Mouse (Mus musculus): ENCODE measurements around the gene Mapk1ip1l. TPM values are rescaled to one million over a fixed set of nuclear protein-coding genes. Genes with fewer than 3 reads are reported as not detected.

The Mapk1ip1l gene
- polyA plus RNA-seq, 1 experiment from 2014 or later, result 136 TPM

DNA sequence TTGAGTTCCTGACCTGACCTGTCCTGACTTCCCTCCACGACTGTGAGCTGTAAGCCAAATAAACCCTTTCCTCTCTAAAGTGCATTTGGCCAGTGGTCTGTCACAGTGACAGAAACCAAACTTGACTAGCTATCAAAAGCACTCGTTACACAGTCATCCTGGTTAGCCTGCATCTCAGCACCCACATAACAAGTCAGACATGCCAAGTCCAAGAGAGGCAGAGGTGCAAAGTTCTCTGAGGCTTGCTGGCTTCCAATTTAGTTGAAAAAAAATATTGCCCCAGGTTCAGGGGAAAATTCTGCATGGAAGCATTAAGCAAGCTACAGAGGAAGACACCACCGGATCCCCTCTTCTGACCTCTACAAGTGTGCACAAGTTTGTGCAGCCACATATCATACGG lies 55.2 kb downstream of the Mapk1ip1l start:
- no peaks in the 10 kb centered on the region for H3K9me3 ChIP-seq (replicated peaks)
- 80% methylated on average over 4 of the region's 4 CpGs for WGBS
- no peak overlapping the region for H3K27ac ChIP-seq
- H3K4me1 ChIP-seq, result no peaks in the 10 kb centered on the region
- H3K36me3 ChIP-seq, result no peaks in the 10 kb centered on the region
- H3K4me3 ChIP-seq, result no peak overlapping the region
- H3K27me3 ChIP-seq (ENCODE audit: low read depth, poor library complexity, severe bottlenecking), result no peaks in the 10 kb centered on the region
- DNase-seq (ENCODE audit: low spot score), result no peak

DNA sequence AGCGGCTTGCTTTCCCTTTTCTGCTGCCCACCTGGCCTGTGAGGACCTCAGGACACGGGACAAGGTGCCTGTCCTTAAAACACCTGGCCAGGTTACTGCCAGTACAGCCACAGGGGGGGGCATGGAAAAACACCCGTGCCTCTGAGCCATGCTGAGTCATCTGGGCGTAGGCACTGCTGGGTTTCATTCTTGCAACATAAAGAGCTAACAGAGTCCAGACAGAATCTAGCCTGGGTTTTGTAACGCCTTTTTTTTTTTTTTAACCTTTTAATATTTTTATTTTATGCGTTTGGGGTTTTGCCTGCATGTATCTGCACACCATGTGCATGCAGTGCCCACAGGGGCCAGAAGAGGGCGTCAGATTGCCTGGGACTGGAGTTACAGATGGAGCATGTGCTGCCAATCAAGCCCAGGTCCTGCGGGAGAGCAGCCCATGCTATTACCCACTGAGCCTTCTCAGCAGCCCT lies 56.1 kb downstream of the Mapk1ip1l start:
- WGBS, result 73% methylated on average over 8 of the region's 8 CpGs
- Histone ChIP-seq H3K4me3 (no peak overlapping the region), H3K9me3 (replicated peaks) (no peaks in the 10 kb centered on the region), H3K36me3 (no peaks in the 10 kb centered on the region), H3K27me3 (ENCODE audit: low read depth, poor library complexity, severe bottlenecking) (no peaks in the 10 kb centered on the region), H3K27ac (no peak overlapping the region), H3K4me1 (no peaks in the 10 kb centered on the region)
- no peak for DNase-seq (ENCODE audit: low spot score)

DNA sequence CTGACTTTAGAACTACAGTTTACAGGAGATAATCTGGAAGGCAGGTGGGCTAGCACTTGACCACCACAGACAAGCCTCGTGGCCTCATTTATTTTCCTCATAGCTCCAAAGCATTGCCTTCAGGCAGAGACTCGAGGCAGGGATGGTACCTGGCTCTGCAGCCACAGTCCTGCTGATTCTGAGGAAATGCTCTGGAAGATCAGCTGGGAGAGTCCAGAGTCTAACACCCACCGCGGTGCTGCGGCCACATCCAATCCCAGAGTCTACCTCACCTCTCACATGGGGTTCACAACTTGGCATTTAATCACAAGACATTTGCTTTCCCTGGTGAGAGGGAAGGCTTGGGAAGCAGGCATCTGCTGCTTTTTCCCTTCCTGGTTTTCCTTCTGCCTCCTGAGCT lies 56.9 kb downstream of the Mapk1ip1l start:
- Histone ChIP-seq H3K36me3 (no peaks in the 10 kb centered on the region), H3K27ac (no peak overlapping the region), H3K4me3 (no peak overlapping the region), H3K4me1 (no peaks in the 10 kb centered on the region), H3K9me3 (replicated peaks) (no peaks in the 10 kb centered on the region), H3K27me3 (ENCODE audit: low read depth, poor library complexity, severe bottlenecking) (no peaks in the 10 kb centered on the region)
- 71% methylated on average over 5 of the region's 5 CpGs for WGBS
- no peak for DNase-seq (ENCODE audit: low spot score)

DNA sequence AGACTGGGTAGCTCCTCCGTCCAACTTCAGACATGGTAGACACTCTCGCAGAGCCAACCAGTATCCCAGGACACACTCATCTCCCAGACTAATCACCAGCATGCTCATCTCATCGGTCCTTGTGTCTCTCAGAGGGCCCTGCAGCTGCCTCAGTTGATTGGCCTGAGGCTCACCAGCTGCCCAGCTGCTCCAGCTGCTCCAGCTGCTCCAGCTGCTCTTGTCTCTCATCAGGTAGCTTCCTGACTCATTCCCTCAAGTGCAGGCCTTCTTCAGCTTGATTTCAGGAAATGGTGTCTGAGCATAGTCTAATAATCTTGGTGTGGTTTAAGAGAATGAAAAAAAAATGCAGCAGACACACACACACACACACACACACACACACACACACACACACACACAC lies 58.6 kb downstream of the Mapk1ip1l start:
- no peak for DNase-seq (ENCODE audit: low spot score)
- Histone ChIP-seq H3K4me3 (no peak overlapping the region), H3K4me1 (no peaks in the 10 kb centered on the region), H3K27me3 (ENCODE audit: low read depth, poor library complexity, severe bottlenecking) (no peaks in the 10 kb centered on the region), H3K9me3 (replicated peaks) (no peaks in the 10 kb centered on the region), H3K27ac (no peak overlapping the region), H3K36me3 (no peaks in the 10 kb centered on the region)
- 90% methylated on average over 3 of the region's 3 CpGs for WGBS

DNA sequence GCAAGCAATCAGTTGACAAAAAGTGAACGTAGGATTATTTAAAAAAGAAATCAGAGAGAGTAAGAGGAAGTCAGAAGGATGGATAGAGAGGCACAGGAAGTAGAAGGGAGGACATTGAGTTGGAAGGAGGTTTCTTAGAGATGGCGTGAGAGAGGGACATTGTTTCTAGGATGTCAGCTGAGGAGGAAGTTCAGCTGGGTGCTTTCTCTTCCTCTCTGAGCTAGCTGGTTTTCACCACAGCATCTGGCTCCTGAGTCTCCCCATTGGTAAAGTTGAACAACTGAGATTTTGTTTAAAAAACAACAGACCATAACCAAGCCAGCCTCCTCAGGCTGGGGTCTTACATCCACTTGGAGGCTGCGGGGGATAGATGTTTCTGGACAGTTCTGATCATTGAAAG lies 61.5 kb downstream of the Mapk1ip1l start:
- no peaks in the 10 kb centered on the region; the same call in 1 of the 2 replicates for H3K4me1 ChIP-seq
- DNase-seq (ENCODE audit: low spot score), result no peak
- H3K9me3 ChIP-seq (replicated peaks), result no peaks in the 10 kb centered on the region
- WGBS, result 77% methylated on average over 3 of the region's 3 CpGs
- no peaks in the 10 kb centered on the region for H3K27me3 ChIP-seq (ENCODE audit: low read depth, poor library complexity, severe bottlenecking)
- no peak overlapping the region for H3K27ac ChIP-seq
- H3K4me3 ChIP-seq, result no peak overlapping the region
- H3K36me3 ChIP-seq, result no peaks in the 10 kb centered on the region

DNA sequence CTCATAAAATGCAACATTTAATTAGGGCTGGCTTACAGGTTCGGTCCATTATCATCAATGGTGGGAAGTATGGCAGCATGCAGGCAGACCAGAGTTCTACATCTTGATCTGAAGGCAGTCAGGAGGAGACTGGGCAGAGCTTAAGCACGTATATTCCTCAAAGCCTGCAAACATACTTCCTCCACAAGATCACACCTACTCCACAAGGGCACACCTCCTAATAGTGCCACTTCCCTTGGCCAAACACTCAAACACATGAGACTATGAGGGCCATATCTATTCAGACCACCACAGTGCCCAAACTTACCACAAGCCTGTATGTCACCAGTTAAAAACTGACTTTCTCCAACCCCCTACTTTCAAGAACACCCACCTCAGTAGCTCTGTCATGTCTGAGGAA lies 63.4 kb downstream of the Mapk1ip1l start:
- peaks cover 7% of the 10 kb centered on the region for H3K4me1 ChIP-seq
- H3K9me3 ChIP-seq (replicated peaks), result no peaks in the 10 kb centered on the region
- no peak overlapping the region for H3K4me3 ChIP-seq
- H3K27me3 ChIP-seq (ENCODE audit: low read depth, poor library complexity, severe bottlenecking), result peaks cover 7% of the 10 kb centered on the region; the same call in 1 of the 2 replicates
- H3K36me3 ChIP-seq, result no peaks in the 10 kb centered on the region
- 93% methylated on average over 2 of the region's 2 CpGs for WGBS
- H3K27ac ChIP-seq, result no peak overlapping the region
- no peak for DNase-seq (ENCODE audit: low spot score)

DNA sequence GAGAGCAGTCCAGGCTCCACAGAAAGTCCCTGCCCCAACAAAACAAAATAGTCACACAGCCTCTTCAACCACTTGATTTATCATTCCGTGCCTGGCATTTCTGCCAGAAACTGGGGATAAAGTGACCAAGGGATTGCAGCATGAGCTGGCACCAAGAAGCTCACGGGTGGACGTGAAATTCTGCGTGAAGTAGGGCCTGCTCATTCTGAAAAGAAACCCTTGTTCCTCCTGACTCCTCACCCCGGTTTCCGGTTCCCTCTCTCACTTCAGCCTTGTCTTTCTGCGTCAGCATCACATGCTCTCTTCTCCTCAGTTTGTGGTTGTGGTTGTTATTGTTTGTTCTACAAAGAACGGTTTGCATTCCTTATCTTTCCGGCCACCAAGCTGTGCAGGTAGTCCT lies 63.8 kb downstream of the Mapk1ip1l start:
- Histone ChIP-seq H3K36me3 (no peaks in the 10 kb centered on the region), H3K9me3 (replicated peaks) (no peaks in the 10 kb centered on the region), H3K27ac (no peak overlapping the region), H3K4me3 (no peak overlapping the region), H3K4me1 (peaks cover 7% of the 10 kb centered on the region), H3K27me3 (ENCODE audit: low read depth, poor library complexity, severe bottlenecking) (peaks cover 7% of the 10 kb centered on the region; the same call in 1 of the 2 replicates)
- DNase-seq (ENCODE audit: low spot score), result no peak
- WGBS, result 88% methylated on average over 9 of the region's 9 CpGs

DNA sequence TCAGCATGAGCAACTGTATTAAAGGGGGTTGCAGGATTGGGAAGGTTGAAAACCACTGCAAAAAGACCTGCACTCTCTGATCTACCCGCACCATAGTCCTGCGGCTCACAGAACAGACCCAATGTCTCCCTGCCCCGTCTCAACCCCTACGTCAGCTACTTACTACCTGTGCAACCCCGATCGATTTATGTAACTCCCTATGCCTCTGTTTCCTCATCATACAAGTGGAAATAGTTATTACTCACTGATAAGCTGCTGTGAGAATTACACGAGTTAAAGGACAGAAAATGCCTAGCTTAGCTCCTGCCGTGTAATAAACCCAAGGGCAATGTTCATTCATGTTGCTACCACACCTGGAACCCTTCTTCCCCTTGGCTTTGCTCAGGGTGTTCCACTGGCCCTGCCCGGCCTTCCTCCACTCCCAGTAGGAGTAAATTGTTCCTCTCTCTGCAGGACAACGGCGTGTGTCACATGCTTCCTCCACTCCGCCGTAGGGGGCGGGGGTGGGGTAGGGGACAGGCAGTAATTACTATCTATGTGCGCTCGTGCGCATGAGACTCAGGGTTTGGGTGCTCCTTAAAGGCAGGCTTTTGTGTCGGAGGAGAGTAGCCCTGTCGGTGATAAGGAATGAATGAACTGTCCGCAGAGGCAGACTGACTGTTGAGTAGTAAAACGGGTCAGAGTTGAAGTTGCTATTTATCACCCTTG lies 66.8 kb downstream of the Mapk1ip1l start:
- Histone ChIP-seq H3K27ac (no peak overlapping the region), H3K27me3 (ENCODE audit: low read depth, poor library complexity, severe bottlenecking) (peaks cover 7% of the 10 kb centered on the region; the same call in 1 of the 2 replicates), H3K4me3 (0 out of 2 replicates have a peak overlapping the region, but pooled peaks have one; percentile 4), H3K36me3 (no peaks in the 10 kb centered on the region), H3K4me1 (peaks cover 12% of the 10 kb centered on the region), H3K9me3 (replicated peaks) (no peaks in the 10 kb centered on the region)
- 51% methylated on average over 21 of the region's 21 CpGs for WGBS
- peak; percentile 36 for DNase-seq (ENCODE audit: low spot score)

DNA sequence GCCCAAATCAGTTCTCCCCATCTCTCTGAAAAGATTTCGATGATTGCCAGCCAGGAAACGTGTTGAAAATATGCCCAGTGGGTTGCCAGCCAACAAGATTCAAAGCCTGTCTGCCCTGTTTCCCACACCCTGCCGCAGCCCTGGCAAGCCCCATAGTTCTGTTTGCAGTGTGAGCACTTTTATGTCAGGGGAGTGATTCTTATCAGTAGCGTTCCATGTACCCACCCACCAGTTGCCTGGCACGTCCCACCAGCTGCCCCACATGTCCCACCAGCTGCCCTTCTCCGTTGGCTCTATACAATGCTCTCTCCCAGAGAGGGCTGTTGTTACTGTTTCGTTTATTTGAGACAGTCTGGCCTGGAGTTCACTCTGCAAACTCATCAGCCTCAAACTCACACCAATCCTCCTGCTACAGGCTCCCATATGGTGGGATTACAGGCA lies 68.8 kb downstream of the Mapk1ip1l start:
- no peak for DNase-seq (ENCODE audit: low spot score)
- Histone ChIP-seq H3K27me3 (ENCODE audit: low read depth, poor library complexity, severe bottlenecking) (peaks cover 13% of the 10 kb centered on the region; the same call in 1 of the 2 replicates), H3K36me3 (no peaks in the 10 kb centered on the region), H3K9me3 (replicated peaks) (no peaks in the 10 kb centered on the region), H3K27ac (no peak overlapping the region), H3K4me3 (no peak overlapping the region), H3K4me1 (peaks cover 12% of the 10 kb centered on the region)
- WGBS, result 64% methylated on average over 7 of the region's 7 CpGs

DNA sequence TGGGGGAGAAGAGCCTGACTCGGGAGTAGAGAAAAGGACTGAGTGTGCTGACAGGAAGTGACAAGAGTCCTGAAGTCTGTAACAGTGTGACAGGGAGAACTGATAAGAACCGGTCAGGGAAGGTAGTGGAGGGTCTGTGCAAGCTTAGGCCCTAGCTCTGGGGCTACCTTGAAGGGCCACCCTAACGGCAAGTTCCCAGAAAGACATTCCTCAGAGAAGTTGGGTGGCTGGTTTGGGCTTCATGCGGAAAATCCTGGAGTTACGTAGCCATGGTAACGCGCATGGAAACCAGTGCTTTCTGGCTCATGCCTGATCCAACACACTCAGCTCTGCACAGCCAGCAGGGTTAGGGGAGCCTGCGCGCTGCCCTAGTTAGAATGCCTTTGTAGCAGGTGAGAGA lies 69.4 kb downstream of the Mapk1ip1l start, which contains the start of gene Lgals3:
TSS of gene Lgals3 (plus strand) at position 291 of the 400 bp plus-strand sequence.
- Histone ChIP-seq H3K4me1 (peaks cover 12% of the 10 kb centered on the region), H3K36me3 (no peaks in the 10 kb centered on the region), H3K9me3 (replicated peaks) (no peaks in the 10 kb centered on the region), H3K27ac (no peak within 1 kb of the TSS), H3K27me3 (ENCODE audit: low read depth, poor library complexity, severe bottlenecking) (peaks cover 18% of the 10 kb centered on the region), H3K4me3 (no peak within 1 kb of the TSS)
- peak; percentile 53 for DNase-seq (ENCODE audit: low spot score)
- WGBS, result 61% methylated on average over 9 of the region's 9 CpGs

DNA sequence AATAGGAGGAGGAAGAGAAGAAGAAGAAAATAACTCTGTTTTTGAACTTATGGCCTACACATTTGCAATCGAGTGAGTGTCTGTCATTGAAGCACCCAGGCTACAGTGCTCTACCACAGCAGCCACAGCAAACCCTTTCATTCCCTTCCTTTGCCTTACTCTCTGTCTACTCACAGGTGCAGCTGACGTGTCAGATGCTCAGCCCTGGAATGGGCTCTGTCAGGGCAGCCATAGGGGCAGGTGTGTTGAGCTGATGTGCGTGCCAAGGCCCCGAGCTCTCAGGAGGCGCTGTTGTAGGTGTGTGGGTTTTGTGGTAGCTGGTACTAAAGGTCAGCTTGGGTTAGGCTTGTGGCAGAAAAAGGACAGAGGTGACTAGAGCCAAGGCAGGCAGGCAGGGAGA lies 71.7 kb downstream of the Mapk1ip1l start:
- peaks cover 41% of the 10 kb centered on the region for H3K27me3 ChIP-seq (ENCODE audit: low read depth, poor library complexity, severe bottlenecking)
- H3K27ac ChIP-seq, result no peak overlapping the region
- DNase-seq (ENCODE audit: low spot score), result no peak
- no peaks in the 10 kb centered on the region for H3K36me3 ChIP-seq
- H3K4me1 ChIP-seq, result peaks cover 18% of the 10 kb centered on the region
- no peak overlapping the region for H3K4me3 ChIP-seq
- WGBS, result 87% methylated on average over 5 of the region's 5 CpGs
- no peaks in the 10 kb centered on the region for H3K9me3 ChIP-seq (replicated peaks)

DNA sequence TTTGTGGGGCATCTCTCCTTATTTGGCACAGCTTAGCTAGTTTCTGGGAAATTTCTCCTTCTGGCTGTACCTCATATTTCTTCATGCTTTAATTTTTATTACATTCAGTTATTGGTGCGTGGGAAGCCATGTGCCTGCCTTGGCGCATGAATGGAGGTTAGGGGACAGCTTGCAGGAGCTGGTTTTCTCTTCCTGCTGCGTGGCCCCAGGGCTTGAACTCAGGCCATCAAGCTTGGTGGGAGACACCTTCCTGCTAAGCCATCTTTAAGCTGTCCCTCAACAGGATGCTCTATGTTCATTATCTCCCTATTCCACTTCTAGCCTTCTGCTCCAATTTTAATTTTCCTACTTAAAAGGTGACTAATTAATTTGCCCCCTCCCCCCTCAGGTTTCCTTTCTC lies 72.7 kb downstream of the Mapk1ip1l start:
- H3K4me1 ChIP-seq, result peaks cover 12% of the 10 kb centered on the region
- no peak overlapping the region for H3K27ac ChIP-seq
- H3K4me3 ChIP-seq, result no peak overlapping the region
- no peak for DNase-seq (ENCODE audit: low spot score)
- H3K36me3 ChIP-seq, result no peaks in the 10 kb centered on the region
- no peaks in the 10 kb centered on the region for H3K9me3 ChIP-seq (replicated peaks)
- 86% methylated on average over 3 of the region's 3 CpGs for WGBS
- peaks cover 49% of the 10 kb centered on the region for H3K27me3 ChIP-seq (ENCODE audit: low read depth, poor library complexity, severe bottlenecking)

DNA sequence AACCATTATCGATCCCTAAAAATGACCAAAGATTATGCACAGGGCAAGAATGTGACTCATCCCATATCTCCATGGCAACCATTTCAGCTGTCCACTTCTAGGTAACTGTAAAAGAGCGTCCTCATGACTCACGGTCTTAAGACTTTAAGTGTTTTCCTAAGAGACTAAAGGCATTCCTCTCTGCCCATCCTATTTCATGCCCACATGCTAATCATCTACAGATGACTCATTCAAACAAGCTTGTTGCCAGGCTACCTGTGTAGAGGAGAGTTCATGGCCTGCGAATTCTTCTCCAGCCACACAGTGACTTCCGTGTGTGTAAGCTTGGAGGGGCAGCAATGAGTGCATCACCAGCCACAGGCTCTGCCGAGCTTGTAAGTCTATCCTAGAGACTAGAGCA lies 73.6 kb downstream of the Mapk1ip1l start:
- no peak overlapping the region for H3K4me3 ChIP-seq
- peaks cover 12% of the 10 kb centered on the region for H3K4me1 ChIP-seq
- DNase-seq (ENCODE audit: low spot score), result no peak
- H3K27me3 ChIP-seq (ENCODE audit: low read depth, poor library complexity, severe bottlenecking), result peaks cover 44% of the 10 kb centered on the region
- H3K27ac ChIP-seq, result no peak overlapping the region
- no peaks in the 10 kb centered on the region for H3K36me3 ChIP-seq
- H3K9me3 ChIP-seq (replicated peaks), result no peaks in the 10 kb centered on the region
- WGBS, result 86% methylated on average over 6 of the region's 6 CpGs
